Mouse (Mus musculus) large intestine, adult 2 months (tissue): ENCODE measurements around the gene Polr2a. TPM values are rescaled to one million over a fixed set of nuclear protein-coding genes. Genes with fewer than 3 reads are reported as not detected.
"Not testable (repeated sequence)": the region's sequence is repeated elsewhere in the genome, so short reads cannot be mapped to it uniquely, and the experiment has no call there.

Experiments
- DNase-seq: peaks from one replicate; pipeline ENCODE4 v3.0.0-alpha.2; 2012; ENCODE audit warnings: low read depth, low spot score
- WGBS: fragments of 180-500 bp; shearing (Covaris S2); methylation state at CpG from one replicate; pipeline ENCODE4 v1.1.7; 2018; 5-methylcytosine and 5-hydroxymethylcytosine counted together
- polyA plus RNA-seq: library from polyadenylated mRNA; depleted of rRNA; stranded (reverse); fragments of >200 nt; gene quantifications from 2 replicates; pipeline ENCODE4 v1.2.3, GENCODE M21; 2012

Polr2a gene
- polyA plus RNA-seq, 1 experiment = 17.5 TPM

DNA sequence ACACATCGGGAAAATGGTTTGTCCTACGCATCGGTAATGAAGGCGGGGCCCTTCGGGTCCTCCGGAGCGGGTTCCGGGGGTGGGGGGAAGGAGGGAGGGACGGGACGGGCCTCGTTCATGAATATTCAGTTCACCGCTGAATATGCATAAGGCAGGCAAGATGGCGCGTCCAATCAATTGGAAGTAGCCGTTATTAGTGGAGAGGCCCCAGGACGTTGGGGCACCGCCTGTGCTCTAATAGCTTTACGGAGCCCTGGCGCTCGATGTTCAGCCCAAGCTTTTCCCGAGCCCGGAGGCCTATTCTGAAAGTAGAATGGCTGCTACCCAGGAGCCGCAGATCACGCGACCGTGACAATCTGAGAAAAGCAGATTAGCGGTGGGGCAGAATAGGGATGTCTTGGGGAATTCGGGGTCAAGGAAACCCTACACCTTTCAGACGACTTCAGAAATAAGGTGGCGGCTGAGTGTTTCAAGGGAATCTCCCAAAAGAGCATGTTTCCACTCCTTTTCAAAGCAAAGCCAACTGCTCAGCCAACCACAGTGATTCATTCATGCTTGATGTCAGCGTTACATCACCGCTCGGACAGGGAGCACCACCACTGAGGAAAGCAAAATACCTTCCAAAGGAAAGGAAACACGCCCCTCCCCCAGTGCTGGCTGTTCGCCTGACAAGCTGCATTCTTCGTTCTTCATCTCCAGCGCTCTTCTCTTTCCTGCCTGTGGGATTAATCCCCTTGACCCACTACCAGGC lies 709 bp upstream of the Polr2a start:
- WGBS = under 1% methylated on average over 37 of the region's 37 CpGs
- DNase-seq = no peak

DNA sequence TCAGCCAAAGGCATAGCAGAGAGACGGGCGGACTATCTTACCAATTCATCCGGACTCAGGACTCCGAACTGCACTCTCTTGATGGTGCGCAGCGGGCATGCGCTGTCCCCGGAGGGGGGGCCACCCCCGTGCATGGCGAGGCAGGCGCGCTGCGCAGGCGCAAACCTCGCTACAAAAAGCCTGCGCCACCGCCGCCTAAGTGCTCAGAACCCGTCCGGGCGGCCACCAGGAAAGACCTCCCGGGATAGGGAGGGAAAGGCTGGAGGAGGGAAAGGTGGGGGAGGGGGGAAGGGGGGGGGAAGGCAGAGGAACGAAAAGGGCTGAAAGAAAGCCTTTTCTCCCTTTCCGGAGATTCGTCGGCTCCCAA lies 364 bp downstream of the Polr2a start:
- under 1% methylated on average over 26 of the region's 26 CpGs for WGBS
- peak; percentile 64 for DNase-seq

DNA sequence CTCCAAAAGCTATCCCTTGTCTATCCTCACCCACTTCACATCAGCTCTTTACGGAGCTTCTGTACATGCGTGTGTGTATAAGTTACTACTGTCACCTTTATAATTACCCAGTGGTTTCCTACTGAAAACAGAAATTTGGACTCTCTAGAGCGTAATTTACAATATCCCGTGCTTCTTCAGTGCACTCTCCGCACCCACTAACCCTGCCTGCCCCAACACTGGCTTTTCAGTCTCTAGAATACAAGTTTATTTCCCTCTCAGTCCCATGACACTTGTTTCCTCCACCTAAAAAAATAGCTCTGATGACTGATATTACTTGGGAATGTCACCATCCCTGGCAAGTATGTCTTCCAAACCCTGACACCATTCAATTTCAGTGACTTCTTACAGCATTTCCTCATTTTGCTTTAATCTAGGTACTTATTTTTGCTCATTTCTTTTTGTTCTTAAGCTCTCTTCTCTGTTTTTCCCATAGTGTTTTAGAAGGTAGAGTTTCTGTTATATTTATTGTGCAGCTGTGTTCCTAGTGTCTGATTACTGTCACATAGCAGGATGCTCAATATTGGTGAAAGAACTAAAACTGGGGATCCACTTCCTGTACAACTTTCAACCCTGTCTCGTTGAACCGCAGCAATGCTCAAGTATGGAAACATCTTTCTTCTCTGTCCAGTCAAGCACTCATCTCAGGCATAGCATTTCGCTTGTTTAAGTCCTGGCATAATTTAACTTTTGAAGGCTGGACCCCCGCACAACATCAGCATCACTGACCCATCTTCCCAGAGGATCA lies 941 bp downstream of the Polr2a start:
- DNase-seq = no peak
- 18% methylated on average over 9 of the region's 9 CpGs for WGBS

DNA sequence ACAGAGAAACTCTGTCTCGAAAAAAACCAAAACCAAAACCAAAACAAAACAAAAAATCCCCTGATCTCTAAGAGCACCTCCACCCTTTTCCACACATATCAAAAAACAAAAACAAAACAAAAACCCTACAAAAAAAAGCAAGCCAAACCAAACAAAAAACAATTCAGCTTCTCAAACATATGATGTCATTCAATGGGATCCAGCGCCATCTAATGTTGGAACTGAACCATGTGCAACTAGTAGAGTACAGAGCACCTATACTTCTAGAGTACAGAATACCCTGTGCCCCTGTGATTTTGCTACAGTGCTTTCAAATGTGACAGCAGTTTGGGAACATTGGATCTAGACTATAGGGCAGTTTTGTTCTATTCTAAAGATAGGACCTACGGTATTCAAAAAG lies 3.7 kb downstream of the Polr2a start:
- 27% methylated on average over 3 of the region's 3 CpGs for WGBS
- peak; percentile 37 for DNase-seq

DNA sequence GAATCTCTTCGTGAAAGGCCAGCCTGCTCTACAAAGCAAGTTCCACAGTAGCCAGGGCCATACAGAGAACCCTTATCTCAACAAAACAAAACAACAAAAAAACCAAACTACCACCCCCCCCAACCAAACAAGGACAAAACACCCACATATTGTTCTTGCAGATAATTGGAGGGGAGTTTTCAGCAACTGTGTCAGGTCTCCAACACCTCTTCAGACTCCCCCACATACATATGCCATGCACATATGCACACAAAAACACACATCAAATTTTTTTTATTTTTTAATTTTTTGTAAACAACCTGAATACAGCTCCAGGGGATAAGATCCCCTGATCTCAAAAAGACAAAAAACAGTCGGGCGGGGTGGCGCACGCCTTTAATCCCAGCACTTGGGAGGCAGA lies 4.2 kb downstream of the Polr2a start:
- 76% methylated on average over 5 of the region's 5 CpGs for WGBS
- DNase-seq = no peak

DNA sequence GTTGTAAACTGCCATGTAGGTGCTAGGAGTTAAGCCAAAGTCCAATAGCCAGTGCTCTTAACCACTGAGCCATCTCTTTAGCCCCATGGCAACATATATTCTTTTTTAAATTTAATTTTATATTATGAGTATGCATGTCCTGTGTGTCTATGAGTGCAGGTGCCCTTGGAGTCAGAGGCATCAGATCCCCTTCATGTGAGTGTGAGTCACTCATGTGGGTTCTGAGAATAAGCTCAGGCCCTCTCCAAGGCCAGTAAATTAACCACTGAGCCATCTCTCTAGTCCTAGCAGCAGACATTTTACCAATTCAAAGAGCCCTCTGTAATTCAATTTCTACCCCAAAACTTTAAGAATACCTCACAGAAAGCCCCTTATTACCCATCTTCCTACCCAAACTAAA lies 5.8 kb downstream of the Polr2a start:
- no peak for DNase-seq

DNA sequence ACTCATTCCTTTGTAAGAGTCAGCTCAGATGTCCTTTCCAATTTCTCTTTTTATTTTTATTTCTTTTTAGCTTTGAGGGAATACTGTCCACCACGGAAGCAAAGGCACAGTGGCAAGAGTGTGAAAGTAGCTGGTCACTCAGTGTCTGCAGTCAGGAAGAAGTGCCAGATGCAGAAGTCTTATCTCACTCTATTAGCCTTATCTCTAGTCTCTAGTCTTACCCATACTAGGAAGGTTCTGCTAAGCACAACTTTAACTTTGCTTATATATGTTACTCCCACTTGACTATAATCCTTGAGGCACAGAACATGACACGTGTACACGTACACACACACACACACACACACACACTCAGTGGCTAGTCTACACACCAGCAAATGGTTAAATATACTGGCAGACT lies 6.8 kb downstream of the Polr2a start:
- no peak for DNase-seq
- WGBS = 59% methylated on average over 3 of the region's 3 CpGs

DNA sequence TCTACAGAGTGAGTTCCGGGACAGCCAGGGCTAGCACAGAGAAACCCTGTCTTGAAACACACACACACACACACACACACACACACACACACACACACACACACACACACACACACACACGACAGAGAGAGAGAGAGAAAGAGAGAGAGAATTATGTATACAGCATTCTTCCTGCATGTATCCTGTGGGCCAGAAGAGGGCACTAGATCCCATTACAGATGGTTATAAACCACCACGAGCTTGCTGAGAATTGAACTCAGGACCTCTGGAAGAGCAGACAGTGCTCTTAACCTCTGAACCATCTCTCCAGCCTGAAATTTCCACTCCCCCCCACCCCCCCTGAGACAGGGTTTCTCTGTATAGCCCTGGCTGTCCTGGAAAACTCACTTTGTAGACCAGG lies 27.0 kb downstream of the Polr2a start:
- 51% methylated on average over 3 of the region's 3 CpGs for whole genome bisulfite sequencing
- DNase-seq = not testable (repeated sequence)

DNA sequence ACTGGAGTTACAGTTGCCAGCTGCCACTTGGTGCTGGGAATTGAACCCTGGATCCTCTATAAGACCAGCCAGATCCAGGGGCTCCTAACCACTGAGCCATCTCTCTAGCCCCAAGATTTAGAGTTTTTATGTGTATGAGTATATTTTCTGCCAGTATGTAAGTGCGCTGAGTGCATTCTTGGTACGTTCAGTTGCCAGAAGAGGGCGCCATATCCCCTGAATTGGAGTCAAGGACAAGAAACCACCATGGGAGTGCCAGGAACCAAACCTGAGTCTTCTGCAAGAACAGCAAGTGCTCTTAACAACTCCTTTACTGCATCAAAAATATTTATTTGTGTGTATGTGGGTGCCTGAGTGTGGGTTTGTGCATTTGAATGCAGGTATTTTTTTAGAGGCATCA lies 29.4 kb downstream of the Polr2a start:
- 38% methylated on average over 3 of the region's 3 CpGs for WGBS
- DNase-seq = peak; percentile 33

DNA sequence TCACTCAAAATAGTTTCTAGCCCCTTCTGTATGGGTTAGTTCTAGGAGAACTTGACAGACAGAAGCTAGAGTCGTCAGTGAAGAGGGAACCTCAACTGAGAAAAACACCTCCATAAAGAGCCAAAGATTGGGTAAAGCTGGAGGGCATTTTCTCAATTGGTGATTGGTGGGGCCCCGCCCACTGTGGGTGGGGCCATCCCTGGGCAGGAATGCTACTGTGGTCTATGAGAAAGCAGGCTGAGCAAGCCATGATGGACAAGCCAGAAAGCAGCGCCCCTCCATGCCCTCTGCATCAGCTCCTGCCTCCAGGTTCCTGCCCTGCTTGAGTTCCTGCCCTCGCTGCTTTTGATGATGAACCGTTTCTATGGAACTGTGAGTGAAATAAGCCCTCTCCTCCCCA lies 32.5 kb downstream of the Polr2a start:
- no peak for DNase-seq
- whole genome bisulfite sequencing = 33% methylated on average over 5 of the region's 5 CpGs

DNA sequence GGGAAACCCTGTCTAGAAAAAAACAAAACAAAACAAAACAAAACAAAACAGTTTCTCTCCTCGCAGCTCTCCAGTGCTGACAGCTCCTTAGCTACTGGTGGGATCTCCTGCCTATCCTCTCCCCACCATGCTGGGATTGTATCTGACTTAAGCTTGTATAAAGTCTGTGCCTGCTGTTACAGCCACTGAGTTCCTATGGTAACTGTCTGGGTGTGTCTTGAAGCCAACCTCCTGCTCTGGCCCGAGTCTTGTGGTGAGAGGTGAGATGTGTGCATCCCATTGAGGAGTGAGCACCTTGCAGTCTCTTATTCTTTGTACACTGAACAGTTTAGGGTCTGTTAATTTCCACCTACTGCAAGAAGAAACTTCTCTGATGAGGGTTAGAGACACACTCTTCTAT lies 35.4 kb downstream of the Polr2a start:
- DNase-seq = no peak

DNA sequence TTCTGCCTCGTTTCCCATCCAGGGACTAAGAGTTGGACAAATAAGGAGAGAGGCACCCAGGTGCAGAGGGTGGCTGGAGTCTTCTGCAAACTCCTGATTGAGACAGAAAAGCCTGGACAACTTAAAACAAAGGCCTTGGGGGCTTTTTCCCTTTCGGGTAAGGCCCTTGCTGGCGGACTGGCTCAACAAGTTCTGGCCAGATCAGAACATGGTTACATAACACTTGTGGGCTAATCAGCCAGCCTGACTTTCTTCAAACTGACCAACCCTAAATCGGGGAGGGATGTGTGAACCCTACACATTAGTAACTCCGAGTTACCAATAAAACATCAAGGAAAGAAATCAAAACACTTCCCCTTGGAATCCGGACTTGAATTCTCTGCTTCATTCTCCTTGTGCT lies 37.6 kb downstream of the Polr2a start:
- DNase-seq = no peak
- WGBS = 48% methylated on average over 6 of the region's 6 CpGs

More for the DNA sequence above, 35.4 kb downstream of the Polr2a start:
- WGBS = 32% methylated on average over 2 of the region's 2 CpGs

DNA sequence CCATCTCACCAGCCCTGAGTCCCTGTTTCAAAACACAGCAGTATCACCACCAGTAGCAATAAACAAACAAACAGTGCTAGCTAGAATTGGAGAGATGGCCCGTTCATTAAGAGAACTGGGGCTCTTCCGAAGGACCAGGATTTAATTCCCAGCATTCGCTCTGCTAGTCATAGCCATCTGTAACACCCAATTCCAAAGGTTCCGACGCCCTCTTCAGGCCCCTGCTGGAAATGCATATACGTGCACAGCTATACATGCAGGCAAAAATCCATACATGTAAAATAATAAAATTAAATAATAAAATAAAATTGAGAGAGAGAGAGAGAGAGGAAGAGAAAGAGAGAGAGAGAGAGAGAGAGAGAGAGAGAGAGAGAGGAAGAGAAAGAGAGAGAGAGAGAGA lies 39.0 kb downstream of the Polr2a start:
- WGBS = 77% methylated on average over 6 of the region's 6 CpGs
- no peak for DNase-seq

DNA sequence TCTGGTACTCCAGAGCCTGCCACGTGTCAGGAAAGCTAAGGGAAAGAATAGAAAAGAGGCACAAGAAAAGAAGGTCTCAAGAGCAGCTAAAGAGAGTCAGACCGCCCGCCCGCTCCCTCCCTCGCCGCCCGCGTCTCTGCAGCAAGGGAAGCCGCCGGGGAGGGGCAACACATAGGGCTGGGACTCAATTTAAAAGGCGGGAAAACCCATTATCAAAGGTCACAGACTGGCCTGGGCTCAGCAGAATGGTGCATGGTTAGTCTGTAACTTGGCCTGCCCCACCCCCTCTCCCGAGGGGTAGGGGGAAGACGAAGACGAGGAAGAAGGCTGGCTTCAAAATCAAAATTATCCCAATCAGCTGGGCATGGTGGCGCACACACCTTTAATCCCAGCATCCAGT lies 39.8 kb downstream of the Polr2a start:
- 23% methylated on average over 15 of the region's 15 CpGs for WGBS
- no peak for DNase-seq

DNA sequence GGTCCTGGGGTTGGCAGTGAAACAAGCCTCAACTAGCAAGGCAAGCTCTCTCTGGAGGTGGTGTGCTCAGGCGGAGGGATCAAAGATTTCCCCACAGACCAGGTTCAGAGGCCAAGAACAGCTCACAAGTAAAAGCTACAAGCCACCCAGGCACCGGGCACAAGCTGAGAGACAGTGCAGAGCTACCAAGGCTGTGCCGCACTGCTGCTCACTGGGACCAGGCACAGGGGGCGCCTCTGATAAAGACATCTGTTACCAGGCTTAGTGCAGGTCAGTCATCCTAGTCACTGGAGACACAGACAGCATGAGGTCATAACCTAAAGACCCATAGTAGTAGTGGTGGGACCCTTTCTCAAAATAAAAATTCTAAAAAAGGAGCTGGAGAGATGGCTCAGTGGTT lies 41.5 kb downstream of the Polr2a start:
- 77% methylated on average over 4 of the region's 4 CpGs for WGBS
- no peak for DNase-seq

DNA sequence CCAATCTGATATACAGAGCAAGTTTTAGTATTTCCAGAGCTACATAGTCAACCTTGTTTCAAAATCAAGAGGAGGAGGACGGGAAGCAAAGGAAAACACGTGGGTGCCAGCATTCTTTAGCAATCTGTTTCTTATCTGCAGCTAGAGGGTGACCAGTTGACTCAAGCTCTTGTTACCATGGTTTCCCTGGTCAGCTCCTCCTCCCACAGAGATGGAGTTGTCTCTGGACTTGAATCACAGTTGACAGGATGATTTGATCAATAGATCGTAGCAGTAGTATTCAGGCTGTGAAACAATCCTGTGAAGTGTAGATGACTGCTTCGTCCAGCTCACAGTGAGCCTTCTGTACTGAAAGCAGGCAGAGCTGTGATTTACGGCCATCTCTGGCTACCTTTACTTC lies 42.5 kb downstream of the Polr2a start:
- 32% methylated on average over 5 of the region's 5 CpGs for WGBS
- no peak for DNase-seq

DNA sequence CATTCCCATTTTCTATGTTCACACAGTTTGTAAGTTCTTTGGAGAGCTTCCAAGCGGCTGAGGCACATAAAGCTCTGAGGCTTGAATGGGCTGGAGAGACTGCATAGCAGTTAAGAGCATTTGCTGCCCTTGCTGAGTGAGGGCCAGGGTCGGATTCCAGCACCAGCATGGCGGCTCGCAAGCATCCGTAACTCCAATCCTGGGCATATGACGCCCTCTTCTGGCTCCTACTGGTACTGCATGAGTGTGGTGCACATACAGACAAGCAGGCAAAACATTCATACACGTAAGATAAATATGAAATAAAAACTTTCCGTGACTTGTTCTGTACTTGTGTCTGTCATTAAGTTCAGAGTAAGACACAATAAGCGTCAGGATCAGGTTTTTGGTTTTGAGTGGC lies 43.0 kb downstream of the Polr2a start:
- 70% methylated on average over 9 of the region's 9 CpGs for WGBS
- DNase-seq = no peak

DNA sequence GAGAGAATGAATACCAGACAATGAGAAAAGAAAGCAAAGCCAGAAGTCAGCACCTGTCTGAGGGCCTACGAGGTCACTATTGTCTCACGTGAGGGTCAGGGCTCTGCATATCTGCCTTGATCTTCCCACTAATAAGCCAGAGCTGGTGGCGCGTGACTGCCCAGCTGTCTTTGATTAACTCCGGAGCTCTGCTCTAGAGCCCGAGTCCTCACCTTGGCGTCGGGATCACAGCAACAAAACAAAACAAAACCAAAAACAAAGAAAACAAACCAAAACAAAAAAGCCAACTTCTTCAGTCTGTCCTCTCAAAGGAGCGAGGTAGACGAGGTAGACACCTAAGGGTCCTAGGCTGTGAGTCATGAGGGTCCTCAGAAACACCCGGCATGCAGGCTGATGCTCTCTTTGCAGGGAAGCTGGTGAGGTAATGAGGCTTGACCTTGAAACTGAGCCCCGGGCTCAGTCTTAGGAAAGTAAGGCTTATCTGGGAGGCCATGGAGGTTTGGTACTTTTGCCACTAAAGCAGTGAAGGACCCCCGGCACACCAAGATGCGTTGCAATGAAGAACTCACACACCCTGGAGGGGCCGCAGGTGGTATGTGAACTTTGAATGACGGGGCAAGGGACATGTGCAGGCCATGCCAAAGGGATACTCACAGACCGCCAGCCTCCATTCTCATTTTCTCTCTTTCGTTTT lies 43.7 kb downstream of the Polr2a start:
- WGBS = 85% methylated on average over 18 of the region's 18 CpGs
- no peak for DNase-seq

DNA sequence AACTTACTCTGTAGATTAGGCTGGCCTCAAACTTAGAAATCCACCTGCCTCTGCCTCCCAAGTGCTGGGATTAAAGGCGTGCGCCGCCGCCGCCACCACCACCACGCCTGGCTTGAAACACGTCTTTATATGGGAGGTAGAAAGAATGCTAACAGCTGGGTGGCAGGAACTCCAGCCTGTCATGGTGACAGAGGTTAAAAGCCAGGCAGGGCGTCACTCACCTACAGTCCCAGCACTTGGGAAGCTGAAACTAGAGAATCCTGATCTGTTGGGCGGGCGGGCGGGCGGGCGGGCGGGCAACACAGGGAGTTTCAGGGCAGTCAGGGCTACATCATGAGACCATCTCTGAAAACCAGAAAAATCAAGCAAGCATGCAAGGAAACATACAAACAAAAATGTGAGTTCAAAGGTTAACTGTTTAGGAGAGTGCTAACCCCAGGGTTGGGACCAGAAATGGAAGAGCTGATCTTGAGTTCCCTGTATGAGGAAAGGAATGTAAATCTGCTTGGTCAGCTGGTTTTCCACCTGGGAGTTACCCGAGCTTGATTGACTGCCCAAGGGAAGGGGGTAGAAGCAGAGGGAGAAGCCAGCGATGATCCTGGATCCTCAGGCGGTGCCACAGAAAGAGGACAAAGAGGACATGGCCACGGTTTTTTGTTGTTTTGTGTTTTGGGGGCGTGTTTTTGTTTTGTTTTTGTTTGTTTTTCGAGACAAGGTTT lies 45.3 kb downstream of the Polr2a start:
- WGBS = 81% methylated on average over 20 of the region's 20 CpGs
- no peak for DNase-seq

DNA sequence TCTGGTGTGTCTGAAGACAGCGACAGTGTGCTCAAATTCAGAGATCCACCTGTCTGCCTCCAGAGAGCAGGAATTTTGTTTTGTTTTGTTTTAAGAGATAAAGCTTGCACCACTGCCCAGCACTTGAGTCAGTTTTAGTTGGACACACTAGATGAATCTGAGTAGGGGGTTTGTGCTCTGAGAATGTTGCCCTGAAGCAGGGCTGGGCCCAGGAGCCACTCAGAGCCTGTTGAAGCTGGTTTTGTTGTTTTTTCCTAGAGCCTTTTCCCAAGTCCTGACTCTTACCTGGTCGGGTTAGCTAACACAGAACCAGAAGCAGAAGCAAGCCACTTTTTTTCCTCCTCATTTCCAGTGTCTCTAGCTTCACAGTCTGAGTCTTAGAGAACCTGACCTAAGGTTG lies 47.4 kb downstream of the Polr2a start:
- DNase-seq = no peak
- 83% methylated on average over 2 of the region's 2 CpGs for WGBS
